Mouse (Mus musculus) ES-E14 (cell line): Measurements from ENCODE around the gene Rps6ka5.

Experiments used
- CHD2 ChIP-seq: IDR thresholded peaks from 2 replicates; pipeline ENCODE4 v1.6.1; 2014; ENCODE audit warnings: mild to moderate bottlenecking, low read depth, low read length, inconsistent platforms
- HCFC1 ChIP-seq: IDR thresholded peaks from 2 replicates; pipeline ENCODE4 v1.6.1; 2012; ENCODE audit warnings: low read length, inconsistent platforms, borderline replicate concordance; ENCODE audit not compliant: insufficient read depth
- MAFK ChIP-seq: IDR thresholded peaks from 2 replicates; pipeline ENCODE4 v1.6.1; 2014; ENCODE audit warnings: mild to moderate bottlenecking, low read depth, low read length, inconsistent platforms; ENCODE audit not compliant: insufficient read depth
- ZC3H11A ChIP-seq: IDR thresholded peaks from 2 replicates; pipeline ENCODE4 v1.6.1; 2012; ENCODE audit warnings: low read depth, mild to moderate bottlenecking, inconsistent platforms, low read length, borderline replicate concordance
- ZNF384 ChIP-seq: IDR thresholded peaks from 2 replicates; pipeline ENCODE4 v1.6.1; 2012; ENCODE audit warnings: low read depth, low read length, inconsistent platforms

DNA sequence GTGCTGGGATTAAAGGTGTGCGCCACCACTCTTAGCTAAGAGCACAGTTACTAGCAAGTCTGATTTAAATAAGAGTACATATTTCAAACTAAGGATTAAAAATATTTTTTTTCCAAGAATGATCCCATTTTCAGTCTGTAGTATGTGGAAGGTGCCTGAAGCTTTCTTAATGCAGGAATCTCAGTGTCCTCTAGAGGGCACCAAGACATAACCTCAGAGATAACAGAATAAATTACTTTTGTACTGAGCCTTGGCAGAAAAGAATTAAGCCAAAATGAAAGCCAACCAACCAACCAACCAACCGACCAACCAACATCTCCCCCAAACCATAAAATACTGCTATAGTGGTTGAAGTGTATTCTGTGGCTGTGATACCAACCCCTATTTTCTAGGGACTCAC, 148.5 kb downstream of the Rps6ka5 start:
- TF ChIP-seq ZNF384 = no peak
- peak; percentile 53; the same call in 1 of the 2 replicates for TF ChIP-seq ZC3H11A
- TF ChIP-seq HCFC1 = no peak
- TF ChIP-seq CHD2 = no peak
- no peak for TF ChIP-seq MAFK
